Mouse (Mus musculus) inflammation-experienced regulatory T-cells, adult 16 weeks (primary cell): ENCODE measurements around the gene Slc25a36. TPM values are rescaled to one million over a fixed set of nuclear protein-coding genes. Genes with fewer than 3 reads are reported as not detected.

ENCODE experiments used
- polyA plus RNA-seq: library from polyadenylated mRNA; unstranded; fragments of 100-300 nt; shearing (Covaris generic); gene quantifications from one replicate; pipeline ENCODE4 v1.2.1, GENCODE M21; 2017

Gene Slc25a36
- polyA plus RNA-seq: 83.6 TPM

DNA sequence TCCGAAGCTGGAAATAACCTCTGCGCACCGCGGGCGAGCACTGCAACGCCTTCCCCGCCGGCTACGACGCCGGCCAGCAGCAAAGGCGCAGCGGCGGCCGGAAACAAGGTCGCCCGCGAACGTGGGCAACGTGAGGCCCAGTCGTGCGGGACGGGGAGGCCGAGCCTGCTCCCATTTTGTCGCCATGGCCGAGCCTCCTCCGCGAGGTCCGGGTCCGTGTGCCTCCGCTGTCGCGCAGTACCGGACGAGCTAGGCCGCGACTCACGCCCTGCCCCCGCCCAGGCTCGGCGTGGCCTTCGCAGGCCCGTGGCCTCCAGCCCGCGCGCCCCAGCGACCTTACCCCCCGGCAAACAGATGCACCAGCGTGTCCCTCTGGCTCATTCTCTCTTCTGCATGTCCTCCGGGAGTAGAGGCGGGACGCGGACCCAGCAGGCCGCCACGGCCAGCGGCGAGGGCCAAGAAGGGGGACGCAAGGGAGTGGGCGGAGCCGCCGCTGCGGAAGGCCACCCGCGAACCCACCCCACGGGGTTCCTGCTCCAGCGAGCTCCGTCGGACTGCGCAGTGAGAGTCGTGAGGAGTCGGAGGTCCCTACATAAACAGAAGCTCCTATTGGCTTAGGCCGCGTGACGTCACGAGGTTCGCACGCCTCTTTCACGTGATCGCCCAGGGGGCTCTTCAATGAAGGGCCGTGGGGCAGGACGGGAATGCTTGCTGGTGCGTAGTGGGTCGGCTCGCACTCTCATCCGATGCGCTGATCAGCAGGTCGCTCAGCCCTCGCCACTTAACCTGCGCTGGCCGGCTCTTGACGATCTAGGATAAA is at the start of gene Slc25a36:
Slc25a36 (minus strand) TSS at position 587 of the 820 bp plus-strand sequence.

Other genes with a start within 250 kb of the Slc25a36 start
- gene Pxylp1, start 218.5 kb downstream of the Slc25a36 start, polyA plus RNA-seq: 10.8 TPM
- not detected for gene Spsb4, start 92.3 kb downstream of the Slc25a36 start, polyA plus RNA-seq